Mouse (Mus musculus) hindbrain, postnatal 0 days (tissue): ENCODE results near the gene Bcas2. TPM values are rescaled to one million over a fixed set of nuclear protein-coding genes. Genes with fewer than 3 reads are reported as not detected.
A peak's percentile ranks its signal among the peaks of the same experiment; 100 is the strongest.

Experiments
- ATAC-seq: fragments of 200-750 bp; cut with Nextera tagmentation; 2 replicates; pipeline ENCODE4 v1.8.0; 2017; ENCODE audit warnings: mild to moderate bottlenecking, moderate TSS enrichment, moderate library complexity
- DNase-seq: peaks from one replicate; pipeline ENCODE4 v3.0.0-alpha.2; 2015; ENCODE audit warnings: low spot score
- H3K27ac ChIP-seq: fragments of 300-500 bp; sonication (generic); 2 replicates; pipeline ENCODE4 v1.5.1; 2014; ENCODE audit warnings: mild to moderate bottlenecking
- H3K27me3 ChIP-seq: fragments of 300-500 bp; sonication (generic); 2 replicates; pipeline ENCODE4 v1.6.1; 2014; ENCODE audit warnings: low read length, mixed read lengths; ENCODE audit not compliant: insufficient read depth
- H3K36me3 ChIP-seq: fragments of 300-500 bp; sonication (generic); 2 replicates; pipeline ENCODE4 v1.6.1; 2014; ENCODE audit warnings: low read length, mixed read lengths; ENCODE audit not compliant: insufficient read depth
- H3K4me1 ChIP-seq: fragments of 300-500 bp; sonication (generic); 2 replicates; pipeline ENCODE4 v1.6.1; 2014; ENCODE audit warnings: antibody characterized with exemption, low read length, mixed read lengths; ENCODE audit not compliant: insufficient read depth
- H3K4me2 ChIP-seq: fragments of 300-500 bp; sonication (generic); 2 replicates; pipeline ENCODE4 v1.6.1; 2014; ENCODE audit warnings: low read depth, mild to moderate bottlenecking, low read length, moderate library complexity, mixed read lengths
- H3K4me3 ChIP-seq: fragments of 300-500 bp; sonication (generic); 2 replicates; pipeline ENCODE4 v1.5.1; 2014; ENCODE audit warnings: low read length
- H3K9ac ChIP-seq: fragments of 300-500 bp; sonication (generic); replicated peaks from 2 replicates; pipeline ENCODE4 v1.6.1; 2014; ENCODE audit warnings: mild to moderate bottlenecking, low read length, moderate library complexity, mixed read lengths
- H3K9me3 ChIP-seq: fragments of 300-500 bp; sonication (generic); 2 replicates; pipeline ENCODE4 v1.6.1; 2016; ENCODE audit warnings: low read length, mixed read lengths
- CTCF ChIP-seq: IDR thresholded peaks from 2 replicates; pipeline ENCODE4 v1.5.1; 2016; ENCODE audit warnings: antibody characterized with exemption, control low read depth, low read depth
- WGBS: fragments of 180-500 bp; shearing (Covaris S2); extraction: QIAGEN DNeasy Blood & Tissue Kit; methylation state at CpG from one replicate; pipeline ENCODE4 v1.1.7; 2014; 5-methylcytosine and 5-hydroxymethylcytosine counted together
- polyA plus RNA-seq: library from polyadenylated mRNA; unstranded; fragments of >200 nt; fragmentation: Nextera tagmentation; extraction: Ambion mirVana; gene quantifications from 2 replicates; pipeline ENCODE4 v1.2.1, GENCODE M21; 2015
- total RNA-seq: library from RNA; depleted of rRNA; stranded (reverse); fragments of >200 nt; gene quantifications from 2 replicates; pipeline ENCODE4 v1.2.3, GENCODE M21; 2014; rRNA removed

Bcas2 gene
- total RNA-seq (54.6 and 60.7 TPM in 2 replicates), polyA plus RNA-seq (204 and 220 TPM in 2 replicates)

DNA sequence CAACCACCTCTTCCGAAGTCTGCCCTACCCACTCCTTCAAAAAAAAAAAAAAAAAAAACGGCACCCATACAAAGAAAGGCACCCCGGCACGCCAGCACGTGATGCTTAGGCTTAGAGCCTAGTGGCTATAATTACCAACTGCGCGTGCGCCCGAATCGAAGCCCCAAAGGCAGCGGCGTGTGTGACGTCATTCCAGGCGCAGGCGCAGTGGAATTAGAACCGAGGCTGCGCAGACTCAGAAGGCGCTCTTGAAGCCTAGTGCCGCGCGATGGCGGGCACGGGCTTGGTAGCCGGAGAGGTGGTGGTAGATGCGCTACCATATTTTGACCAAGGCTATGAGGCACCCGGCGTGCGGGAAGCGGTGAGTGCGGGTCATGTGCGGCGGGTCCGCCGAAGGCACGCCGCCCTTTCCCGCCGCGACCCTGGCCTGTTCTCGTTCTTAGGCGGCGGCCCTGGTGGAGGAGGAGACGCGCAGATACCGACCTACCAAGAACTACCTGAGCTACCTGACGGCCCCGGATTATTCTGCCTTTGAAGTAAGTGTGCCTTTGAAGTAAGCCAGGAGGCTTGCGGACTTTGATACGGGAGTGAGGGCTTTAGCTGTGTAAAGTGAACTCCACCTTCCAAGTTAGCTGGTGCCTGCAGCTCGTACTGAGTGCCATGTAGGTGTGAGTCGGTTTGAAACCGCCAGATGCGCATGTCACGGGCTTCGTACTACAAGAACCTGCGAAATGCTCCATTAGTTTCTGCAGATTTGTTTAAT, at the start of gene Bcas2:
Gene Bcas2 (plus strand): TSS at position 151 of the 763 bp plus-strand sequence.
- Histone ChIP-seq H3K36me3 (peaks cover 13% of the 10 kb centered on the region), H3K4me2 (peak within 1 kb of the TSS; percentile 83), H3K27me3 (no peaks in the 10 kb centered on the region), H3K4me1 (peaks cover 6% of the 10 kb centered on the region; the same call in 1 of the 2 replicates), H3K9ac (peak within 1 kb of the TSS; percentile 91), H3K27ac (peak within 1 kb of the TSS; percentile 79), H3K9me3 (no peaks in the 10 kb centered on the region), H3K4me3 (peak within 1 kb of the TSS; percentile 91)
- DNase-seq (peak; percentile 100), ATAC-seq (peak; percentile 97)
- WGBS, result under 1% methylated on average over 56 of the region's 56 CpGs
- TF ChIP-seq CTCF, result peak; percentile 49

DNA sequence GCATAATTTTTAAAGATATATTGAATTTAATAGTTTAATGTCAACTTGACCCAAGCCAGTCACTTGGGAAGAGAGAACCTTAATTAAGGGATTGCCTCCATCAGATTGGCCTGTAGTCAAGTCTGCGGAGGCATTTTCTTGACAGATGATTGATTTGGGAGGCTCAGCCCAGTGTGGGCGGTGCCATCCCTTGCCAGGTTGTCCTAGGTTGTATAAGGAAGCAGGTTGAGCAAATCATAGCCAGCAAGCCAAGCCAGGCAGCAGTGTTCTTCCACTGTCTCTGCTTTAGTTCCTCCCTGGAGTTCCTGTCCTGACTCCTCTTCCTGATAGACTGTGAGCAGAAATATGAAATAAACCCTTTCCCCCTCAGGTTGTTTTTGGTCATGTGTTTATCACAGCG, 47.8 kb upstream of the Bcas2 start:
- Histone ChIP-seq H3K4me1 (no peaks in the 10 kb centered on the region), H3K4me3 (no peak overlapping the region), H3K27ac (no peak overlapping the region), H3K9ac (no peak overlapping the region), H3K27me3 (no peaks in the 10 kb centered on the region), H3K9me3 (no peaks in the 10 kb centered on the region), H3K36me3 (no peaks in the 10 kb centered on the region), H3K4me2 (no peak overlapping the region)
- DNase-seq (no peak), ATAC-seq (no peak)
- no peak for TF ChIP-seq CTCF
- 87% methylated on average over 3 of the region's 3 CpGs for WGBS

DNA sequence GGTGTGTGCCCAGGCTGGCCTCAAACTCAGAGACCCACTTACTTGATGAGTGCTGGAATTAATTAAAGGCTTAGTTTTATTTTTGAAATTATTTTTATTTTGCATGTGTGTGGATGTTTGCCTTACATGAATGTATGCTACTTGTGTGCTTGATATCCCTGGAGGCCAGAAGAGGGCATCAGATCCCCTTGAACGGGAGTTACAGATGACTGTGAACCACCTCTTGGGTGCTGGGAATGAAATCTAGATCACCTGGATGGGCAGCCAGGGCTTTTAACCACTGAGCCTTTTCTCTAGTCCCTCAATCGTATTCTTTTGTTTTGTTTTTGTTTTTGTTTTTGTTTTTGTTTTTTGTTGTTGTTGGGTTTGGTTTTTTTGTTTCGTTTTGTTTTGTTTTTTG, 45.3 kb upstream of the Bcas2 start:
- Histone ChIP-seq H3K27ac (no peak overlapping the region), H3K9ac (no peak overlapping the region), H3K4me3 (no peak overlapping the region), H3K27me3 (no peaks in the 10 kb centered on the region), H3K9me3 (no peaks in the 10 kb centered on the region), H3K4me1 (no peaks in the 10 kb centered on the region), H3K36me3 (no peaks in the 10 kb centered on the region), H3K4me2 (no peak overlapping the region)
- DNase-seq (no peak), ATAC-seq (no peak)
- no peak for TF ChIP-seq CTCF
- 92% methylated on average over 3 of the region's 3 CpGs for WGBS

DNA sequence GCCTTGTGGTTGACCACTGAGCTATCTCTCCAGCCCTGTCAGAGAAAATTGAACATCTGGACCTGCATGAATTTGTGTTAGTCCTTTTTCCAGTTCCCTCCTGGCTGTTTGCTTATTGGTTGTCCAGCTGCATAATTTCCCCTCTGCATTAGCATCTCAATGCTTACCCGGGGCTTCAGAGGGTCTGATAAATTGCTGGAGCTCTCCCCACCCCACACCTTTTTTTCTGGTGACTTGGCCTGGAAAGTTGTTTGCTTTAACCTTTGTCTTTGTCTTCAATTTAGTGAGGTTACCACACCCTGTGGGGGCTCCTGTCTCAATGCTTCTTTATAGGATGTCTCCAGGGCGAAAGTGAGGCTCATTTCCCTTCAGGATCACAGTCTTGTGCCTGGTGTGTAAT, 44.3 kb upstream of the Bcas2 start:
- Histone ChIP-seq H3K4me1 (no peaks in the 10 kb centered on the region; the same call in 1 of the 2 replicates), H3K4me3 (no peak overlapping the region), H3K27me3 (no peaks in the 10 kb centered on the region), H3K9me3 (no peaks in the 10 kb centered on the region), H3K4me2 (no peak overlapping the region), H3K9ac (no peak overlapping the region), H3K36me3 (no peaks in the 10 kb centered on the region), H3K27ac (no peak overlapping the region)
- TF ChIP-seq CTCF, result no peak
- no peak for ATAC-seq
- no peak for DNase-seq
- WGBS, result 16% methylated on average over 2 of the region's 2 CpGs

DNA sequence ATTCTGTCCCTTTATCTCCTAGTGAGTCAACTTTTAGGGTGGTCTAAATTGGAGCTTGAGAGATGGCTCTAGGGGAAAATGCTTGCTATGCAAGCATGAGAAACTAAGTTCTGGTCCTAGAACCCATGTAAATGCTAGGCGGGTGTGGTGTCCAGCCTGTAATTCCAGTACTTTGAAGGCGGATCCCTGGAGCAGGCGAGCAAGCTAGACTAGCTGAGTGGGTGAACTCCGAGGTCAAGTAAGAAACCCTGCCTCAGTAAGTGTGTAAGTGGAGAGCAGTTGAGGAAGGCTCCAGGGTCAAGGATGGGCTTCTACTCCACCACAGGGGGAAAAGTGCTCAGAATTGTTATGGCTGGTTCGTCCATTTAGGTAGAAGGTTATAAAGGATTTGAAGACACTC, 43.7 kb upstream of the Bcas2 start:
- no peak overlapping the region for H3K27ac ChIP-seq
- DNase-seq, result no peak
- 65% methylated on average over 5 of the region's 5 CpGs for WGBS
- no peaks in the 10 kb centered on the region for H3K36me3 ChIP-seq
- H3K4me1 ChIP-seq, result no peaks in the 10 kb centered on the region; the same call in 1 of the 2 replicates
- no peak for TF ChIP-seq CTCF
- no peaks in the 10 kb centered on the region for H3K27me3 ChIP-seq
- H3K4me2 ChIP-seq, result no peak overlapping the region
- no peak overlapping the region for H3K4me3 ChIP-seq
- no peak overlapping the region for H3K9ac ChIP-seq
- ATAC-seq, result no peak
- no peaks in the 10 kb centered on the region for H3K9me3 ChIP-seq

DNA sequence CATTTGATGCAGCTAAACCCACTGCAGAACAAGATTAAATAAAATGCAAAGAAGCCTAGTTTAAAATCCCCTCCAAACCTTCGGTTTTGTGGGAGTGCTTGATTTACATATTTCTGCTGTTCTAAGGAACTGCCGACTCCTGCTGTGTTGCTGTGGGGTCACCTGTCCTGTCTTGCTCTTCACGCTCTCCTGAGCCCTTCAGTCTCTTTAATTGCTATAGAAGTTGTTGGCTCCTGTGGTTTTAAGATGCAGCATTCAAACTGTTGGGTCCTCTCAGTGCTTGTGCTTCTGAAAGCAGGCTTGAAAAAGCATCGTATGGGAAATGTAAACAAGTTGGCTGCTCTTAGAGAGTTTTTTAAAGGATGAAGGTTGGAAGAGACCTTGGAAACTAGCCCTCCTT, 43.2 kb upstream of the Bcas2 start:
- WGBS, result 38% methylated on average over 4 of the region's 4 CpGs
- no peaks in the 10 kb centered on the region for H3K27me3 ChIP-seq
- no peak overlapping the region for H3K27ac ChIP-seq
- H3K4me2 ChIP-seq, result no peak overlapping the region
- DNase-seq (no peak), ATAC-seq (no peak)
- no peak for TF ChIP-seq CTCF
- H3K4me1 ChIP-seq, result no peaks in the 10 kb centered on the region; the same call in 1 of the 2 replicates
- no peaks in the 10 kb centered on the region for H3K9me3 ChIP-seq
- no peak overlapping the region for H3K9ac ChIP-seq
- H3K4me3 ChIP-seq, result no peak overlapping the region
- no peaks in the 10 kb centered on the region for H3K36me3 ChIP-seq
